ENCODE assay signal across 17 mouse cellular contexts in the genomic region with DNA sequence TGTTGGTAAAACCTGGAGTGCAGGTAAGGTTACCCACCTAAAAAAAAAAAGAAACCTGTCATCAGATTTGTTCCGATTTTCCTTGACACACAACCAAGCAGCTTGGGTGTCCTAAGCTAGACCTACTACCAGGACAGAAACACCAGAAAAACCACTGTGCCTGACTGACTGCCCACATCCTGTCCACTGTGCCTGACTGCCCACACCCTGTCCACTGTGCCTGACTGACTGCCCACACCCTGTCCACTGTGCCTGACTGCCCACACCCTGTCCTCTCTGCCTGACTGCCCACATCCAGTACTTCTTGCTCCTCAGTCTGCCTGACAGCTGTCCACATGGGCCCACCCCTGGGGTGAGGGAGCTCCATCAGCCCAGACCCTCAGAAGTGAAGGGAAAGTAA.
"Had no signal": no experiment of that assay in that cellular context is flagged by ENCODE, and none has a peak within 500 bp of the region (broad histone marks: within the 10 kb centered on the region; RNA-seq: fewer than 3 reads in every experiment).

No protein-coding gene starts in this region.

- H3K27ac ChIP-seq: kidney, postnatal 0 days; limb, embryonic 10.5 days; limb, embryonic 13.5 days; liver, embryonic 12.5 days; liver, embryonic 15.5 days; lung, embryonic 15.5 days; midbrain, embryonic 12.5 days; midbrain, embryonic 15.5 days had no signal

- H3K4me3 ChIP-seq: limb, embryonic 10.5 days; limb, embryonic 13.5 days; liver, embryonic 12.5 days; liver, embryonic 15.5 days; lung, embryonic 15.5 days; midbrain, embryonic 12.5 days; midbrain, embryonic 15.5 days had no signal

- DNase-seq: kidney, adult 2 months; kidney, postnatal 36 days; layer of hippocampus, postnatal 36 days; liver; lung, adult 18-20 months; lung, postnatal 10 days; lung, postnatal 36 days; thymus, adult 18-20 months; thymus, postnatal 36 days had no signal
